Comparison of ENCODE assay signal across 13 mouse cellular contexts in genomic region chr14:87427032-87427431, GRCm38 (mm10).
"Had no signal": no experiment of that assay in that cellular context is flagged by ENCODE, and none has a peak within 500 bp of the region (broad histone marks: within the 10 kb centered on the region; RNA-seq: fewer than 3 reads in every experiment).

No protein-coding gene starts in this region.

- H3K4me2 ChIP-seq: limb, embryonic 12.5 days; midbrain, embryonic 11.5 days; midbrain, embryonic 15.5 days; neural tube, embryonic 12.5 days had no signal

- H3K9me3 ChIP-seq: limb, embryonic 12.5 days; midbrain, embryonic 15.5 days; neural tube, embryonic 12.5 days had no signal

- H3K9ac ChIP-seq: limb, embryonic 12.5 days; midbrain, embryonic 15.5 days; neural tube, embryonic 12.5 days had no signal

- H3K27me3 ChIP-seq: limb, embryonic 12.5 days; midbrain, embryonic 15.5 days; neural tube, embryonic 12.5 days had no signal

- H3K4me1 ChIP-seq: midbrain, embryonic 15.5 days; neural tube, embryonic 12.5 days had no signal

- H3K36me3 ChIP-seq: limb, embryonic 12.5 days; midbrain, embryonic 15.5 days; neural tube, embryonic 12.5 days had no signal

- ATAC-seq: midbrain, embryonic 15.5 days had no signal

- H3K27ac ChIP-seq: layer of hippocampus, adult 2 months; limb, embryonic 12.5 days; midbrain, embryonic 15.5 days; neural tube, embryonic 12.5 days had no signal

- DNase-seq: kidney, adult 18-20 months; kidney, postnatal 10 days; kidney, postnatal 4 days; lung, postnatal 36 days; right cerebral cortex, postnatal 4 days; spleen, adult 18-20 months; thymus, adult 18-20 months; thymus, postnatal 25 days had no signal

- H3K4me3 ChIP-seq: layer of hippocampus, adult 2 months; limb, embryonic 12.5 days; midbrain, embryonic 15.5 days; neural tube, embryonic 12.5 days had no signal
